In the genomic region with DNA sequence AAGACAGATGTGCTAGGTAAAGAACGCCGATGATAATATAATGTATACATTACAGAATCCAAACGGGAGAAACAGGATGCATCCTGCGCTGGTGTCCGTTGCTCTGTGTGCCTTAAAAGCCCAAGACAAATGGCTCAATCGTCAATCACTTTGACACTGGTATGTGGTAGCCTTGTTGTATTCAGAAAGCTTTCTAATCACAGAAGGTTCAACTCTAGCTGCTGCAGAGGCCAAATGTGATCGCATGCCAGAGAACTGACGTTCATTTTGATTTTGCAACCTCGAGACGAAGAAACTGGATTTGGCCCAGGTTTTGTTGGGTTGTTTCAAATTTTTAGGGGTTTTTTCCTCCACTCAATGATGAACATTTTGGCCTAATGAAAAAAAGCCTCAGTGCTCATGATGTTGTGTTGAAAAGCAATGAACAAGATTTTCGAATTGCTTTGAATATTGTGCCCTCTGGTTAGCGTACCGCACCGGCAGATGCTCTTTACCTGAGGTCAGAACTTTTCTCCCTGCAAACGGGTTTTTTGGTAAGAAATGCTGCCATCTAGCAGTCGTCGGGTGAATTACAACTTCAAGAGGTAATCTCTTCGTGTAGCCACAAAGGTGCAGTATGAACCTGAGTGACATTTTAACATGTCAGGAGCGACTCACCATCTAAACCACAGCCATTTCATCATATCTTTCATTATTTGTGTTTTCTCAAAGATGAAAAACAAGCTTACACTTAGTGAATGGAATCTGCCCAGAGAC, we compare ENCODE assay signal across 8 mouse cellular contexts. TPM values are rescaled to one million over a fixed set of nuclear protein-coding genes. Genes with fewer than 3 reads are reported as not detected.
DNase-seq lines count a peak whose midpoint lies in the region; ATAC-seq and TF ChIP-seq lines count a peak whose summit lies in the region.
"Had no signal": no experiment of that assay in that cellular context is flagged by ENCODE, and none has a peak within 500 bp of the region (broad histone marks: within the 10 kb centered on the region; RNA-seq: fewer than 3 reads in every experiment).

No protein-coding gene starts in this region.

- no peaks in the 10 kb centered on the region for H3K4me1 ChIP-seq in bone marrow macrophage, adult 2 months (ENCODE audit: control insufficient read depth, insufficient read depth, low read length)
- no peaks in the 10 kb centered on the region for H3K4me1 ChIP-seq in forebrain, postnatal 0 days (ENCODE audit: insufficient read depth)

- no peak overlapping the region for H3K9ac ChIP-seq in forebrain, postnatal 0 days
- H3K9ac ChIP-seq: heart, embryonic 13.5 days had no signal

- no peak for TF ChIP-seq POLR2A in bone marrow macrophage, adult 2 months (IDR thresholded peaks at IDR 0.05; ENCODE audit: borderline replicate concordance, low read depth, low read length)

- no peak overlapping the region for H3K4me2 ChIP-seq in forebrain, postnatal 0 days (ENCODE audit: low read depth)
- H3K4me2 ChIP-seq: heart, embryonic 13.5 days had no signal

- peak; percentile 33 to 62 for DNase-seq in urinary bladder, adult 18-20 months (ENCODE audit: low spot score in 2 of 2)
- DNase-seq in urinary bladder, adult 2 months (ENCODE audit: low spot score), result no peak
- DNase-seq in forebrain, postnatal 0 days, result peak; percentile 73
- peak; percentile 57 for DNase-seq in kidney, adult 9 months
- DNase-seq in lung, postnatal 10 days, result peak; percentile 51
- peak; percentile 43 for DNase-seq in skeletal muscle tissue, adult 2 months (ENCODE audit: low read depth, low spot score)

- no peak for ATAC-seq in forebrain, postnatal 0 days

- 51% methylated on average over 19 of the region's 19 CpGs for WGBS in forebrain, postnatal 0 days

- H3K4me3 ChIP-seq in bone marrow macrophage, adult 2 months (ENCODE audit: insufficient read depth, low read length), result no peak overlapping the region
- H3K4me3 ChIP-seq in forebrain, postnatal 0 days (ENCODE audit: low read depth, low read length), result no peak overlapping the region
- H3K4me3 ChIP-seq: heart, embryonic 13.5 days had no signal

- H3K9me3 ChIP-seq in forebrain, postnatal 0 days (ENCODE audit: low read length), result no peaks in the 10 kb centered on the region
- H3K9me3 ChIP-seq: heart, embryonic 13.5 days had no signal

- no peaks in the 10 kb centered on the region for H3K36me3 ChIP-seq in forebrain, postnatal 0 days (ENCODE audit: insufficient read depth)
- H3K36me3 ChIP-seq: heart, embryonic 13.5 days had no signal

- TF ChIP-seq CTCF in bone marrow macrophage, adult 2 months (IDR thresholded peaks at IDR 0.05; ENCODE audit: low read depth, low read length), result 0 out of 2 replicates have a peak, but pooled peaks have one; percentile 25
- peak; percentile 71 for TF ChIP-seq CTCF in forebrain, postnatal 0 days (IDR thresholded peaks at IDR 0.05; ENCODE audit: low read depth)

- no peak overlapping the region for H3K27ac ChIP-seq in bone marrow macrophage, adult 2 months (ENCODE audit: insufficient read depth, low read depth, low read length)
- no peak overlapping the region for H3K27ac ChIP-seq in forebrain, postnatal 0 days (ENCODE audit: low read depth, low read length)
- H3K27ac ChIP-seq: heart, embryonic 13.5 days had no signal

- H3K27me3 ChIP-seq in forebrain, postnatal 0 days (ENCODE audit: insufficient read depth, low read length), result no peaks in the 10 kb centered on the region
- H3K27me3 ChIP-seq: heart, embryonic 13.5 days had no signal

RNA-seq across cellular contexts. Expression of gene Cxcl13, which starts 6.6 kb away (rescaled TPM):
- 2.7 and 3.3 TPM in 2 replicates for polyA plus RNA-seq in urinary bladder, adult 2 months (2012; rRNA removed)
- polyA plus RNA-seq in bone marrow macrophage, adult 2 months (2012; ENCODE audit: insufficient read depth, insufficient read length, missing spikeins), result not detected in 2 replicates
- total RNA-seq in forebrain, postnatal 0 days (2014; rRNA removed), result not detected in 2 replicates
- 0.22 TPM in 1 of 2 replicates, not detected in the other for polyA plus RNA-seq in forebrain, postnatal 0 days (2015; fragmentation: Nextera tagmentation; extraction: Ambion mirVana)
